Mouse (Mus musculus) T-helper 1 cell (primary cell): ENCODE data around the gene Mad2l1bp.

Source experiments
- in situ Hi-C: fragments of 300-600 bp; cut with MboI, MseI; formaldehyde crosslinking; loops from one replicate; pipeline ENCODE4 v1.15.1; 2025; ENCODE audit warnings: high pct_unique_total_duplicates

The Mad2l1bp gene

DNA sequence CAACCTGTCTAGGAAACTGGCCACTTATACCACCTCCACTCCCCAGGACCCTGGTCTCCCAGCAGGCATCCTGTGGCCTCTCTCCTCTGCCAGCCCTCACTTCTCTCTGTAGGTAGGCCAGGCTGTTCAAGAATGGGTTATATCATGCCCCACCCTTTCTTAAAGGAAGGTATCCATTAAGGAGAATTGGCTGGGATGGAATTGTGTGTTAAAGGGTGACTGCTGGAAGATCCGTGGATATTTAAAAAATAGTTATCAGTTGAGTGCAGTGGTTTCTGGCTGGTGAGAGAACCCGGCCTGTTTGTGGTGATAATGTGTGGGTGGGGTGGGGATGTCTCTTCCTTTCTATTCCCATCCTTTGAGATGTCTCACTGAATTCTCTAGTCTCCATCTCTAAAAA lies 5.9 kb upstream of the Mad2l1bp start:
- in situ Hi-C loops: loop anchor here (25.0 kb wide), 1 partner anchor 1353 kb away; the partner anchor contains the start of genes Ccnd3 and Taf8

GRCm38 (mm10) chr17:46157131-46157530 lies 3.8 kb upstream of the Mad2l1bp start:
- in situ Hi-C loops: loop anchor here (25.0 kb wide), 1 partner anchor 1355 kb away; the partner anchor contains the start of genes Ccnd3 and Taf8

DNA sequence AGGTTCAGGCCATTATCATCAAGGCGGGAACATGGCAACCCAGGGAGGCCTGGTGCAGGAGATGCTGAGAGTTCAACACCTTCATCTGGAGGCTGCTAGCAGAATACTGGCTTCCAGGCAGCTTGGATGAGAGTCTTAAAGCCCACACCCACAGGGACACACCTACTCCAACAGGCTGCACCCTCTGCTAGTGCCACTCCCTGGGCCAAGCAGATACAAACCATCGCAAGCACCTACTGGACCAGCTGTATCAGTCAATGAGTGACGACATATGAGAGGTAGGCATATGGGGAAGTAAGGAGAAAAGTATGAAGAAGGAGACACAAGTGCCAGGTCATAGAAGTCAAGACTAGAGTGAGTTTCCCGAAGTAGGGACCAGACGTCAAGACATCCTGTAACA lies 3.3 kb upstream of the Mad2l1bp start:
- in situ Hi-C loops: loop anchor here (25.0 kb wide), 1 partner anchor 1356 kb away; the partner anchor contains the start of genes Ccnd3 and Taf8

DNA sequence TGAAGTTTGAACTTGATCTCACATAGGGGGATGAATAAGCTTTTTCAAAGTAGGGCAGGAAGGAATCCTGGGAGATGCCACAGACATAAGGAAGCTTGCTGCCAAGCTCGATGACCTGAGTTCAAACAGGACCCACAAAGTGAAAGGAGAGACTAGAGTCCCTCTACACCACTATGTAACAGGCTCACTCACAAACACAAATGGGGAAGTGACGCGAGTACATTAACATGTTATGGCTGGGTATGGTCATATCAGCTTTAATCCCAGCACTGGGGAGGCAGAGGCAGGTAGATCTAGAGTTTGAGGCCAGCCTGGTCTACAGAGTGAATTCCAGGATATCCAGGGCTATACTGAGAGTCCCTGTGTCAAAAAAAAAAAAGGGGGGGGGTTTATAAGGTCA lies 983 bp upstream of the Mad2l1bp start:
- in situ Hi-C loops: loop anchor here (25.0 kb wide), 1 partner anchor 1358 kb away; the partner anchor contains the start of genes Ccnd3 and Taf8

- in situ Hi-C loops: no loop called here
Measured at GRCm38 (mm10) chr17:46143578-46144423, 9.6 kb downstream of the Mad2l1bp start, which contains the start of gene Rsph9. Gene Rsph9, minus strand, starts transcription at chr17:46144216.

GRCm38 (mm10) chr17:46139872-46140271 lies 13.5 kb downstream of the Mad2l1bp start:
- in situ Hi-C loops: no loop called here

DNA sequence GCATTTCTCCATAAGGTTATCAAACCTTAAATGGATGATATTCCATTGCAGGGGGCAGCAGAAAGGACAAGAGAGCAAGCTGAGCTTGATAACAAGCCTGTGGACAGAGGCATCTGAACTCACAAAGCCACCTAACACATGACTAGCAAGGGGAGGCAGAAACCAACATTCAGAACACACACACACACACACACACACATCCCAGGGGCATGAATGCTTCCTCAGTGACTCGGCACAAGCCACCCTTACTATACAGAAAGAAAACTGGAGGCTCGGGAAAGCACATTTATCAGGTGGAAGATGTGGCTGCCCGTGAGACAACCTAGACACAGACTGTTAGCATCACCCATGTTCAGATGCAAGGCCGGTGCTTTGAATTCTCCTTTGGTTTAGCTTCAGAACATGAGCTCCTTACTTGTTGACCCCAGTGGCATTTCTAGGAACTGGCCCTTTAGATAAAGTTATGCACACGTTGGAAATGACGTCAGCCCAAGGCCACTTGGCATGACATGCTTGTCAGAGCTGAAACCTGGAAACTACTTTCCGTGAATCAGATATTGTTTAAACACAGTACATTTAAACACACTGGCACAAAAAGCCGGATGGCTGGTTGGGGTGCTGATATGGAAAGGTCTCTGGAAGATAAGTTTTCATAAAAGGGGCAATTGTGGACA lies 14.7 kb downstream of the Mad2l1bp start:
- in situ Hi-C loops: no loop called here

- in situ Hi-C loops: loop anchor here (5.0 kb wide), 1 partner anchor 406 kb away; no protein-coding TSS in a partner anchor
Measured at GRCm38 (mm10) chr17:46132862-46133261, 20.5 kb downstream of the Mad2l1bp start.

GRCm38 (mm10) chr17:46132058-46132718 lies 21.2 kb downstream of the Mad2l1bp start:
- in situ Hi-C loops: loop anchor here (5.0 kb wide), 1 partner anchor 405 kb away; no protein-coding TSS in a partner anchor

DNA sequence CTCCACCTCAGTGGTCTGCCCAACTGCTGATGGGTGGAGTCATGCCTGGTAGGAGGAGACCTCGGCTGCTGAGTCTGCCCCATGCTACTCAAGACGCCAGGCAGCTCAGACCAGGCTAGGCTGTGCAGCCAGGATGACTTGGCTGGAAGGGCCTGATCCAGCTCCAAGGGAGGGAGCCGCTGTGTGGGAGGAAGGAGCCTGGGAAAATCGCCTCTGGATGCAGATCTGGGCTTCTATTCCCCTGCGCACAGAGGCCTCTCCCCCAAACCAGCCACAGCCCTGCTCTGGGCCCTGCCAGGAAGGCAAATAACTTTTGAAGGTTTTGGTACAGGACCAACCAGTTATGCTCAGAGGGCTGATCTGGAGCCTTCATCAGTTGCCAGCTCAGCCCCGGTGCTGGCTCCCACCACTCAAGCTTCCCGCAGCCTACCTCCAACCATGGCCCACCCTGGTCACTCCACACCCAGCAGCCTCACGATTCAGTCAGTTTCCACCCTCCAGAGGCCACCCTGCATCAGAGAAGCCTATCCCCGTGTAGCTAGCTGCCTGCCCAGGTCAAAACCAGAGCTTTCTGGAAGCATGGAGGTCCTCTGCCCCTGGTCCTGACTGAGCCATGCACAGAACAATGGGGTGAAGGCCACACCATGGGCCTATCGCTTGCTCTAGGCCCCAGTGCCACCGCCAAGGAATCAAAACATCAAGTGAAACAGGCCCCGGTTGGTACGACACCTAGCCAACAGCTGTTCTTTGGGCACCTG lies 23.4 kb downstream of the Mad2l1bp start:
- in situ Hi-C loops: loop anchor here (5.0 kb wide), 1 partner anchor 403 kb away; no protein-coding TSS in a partner anchor

DNA sequence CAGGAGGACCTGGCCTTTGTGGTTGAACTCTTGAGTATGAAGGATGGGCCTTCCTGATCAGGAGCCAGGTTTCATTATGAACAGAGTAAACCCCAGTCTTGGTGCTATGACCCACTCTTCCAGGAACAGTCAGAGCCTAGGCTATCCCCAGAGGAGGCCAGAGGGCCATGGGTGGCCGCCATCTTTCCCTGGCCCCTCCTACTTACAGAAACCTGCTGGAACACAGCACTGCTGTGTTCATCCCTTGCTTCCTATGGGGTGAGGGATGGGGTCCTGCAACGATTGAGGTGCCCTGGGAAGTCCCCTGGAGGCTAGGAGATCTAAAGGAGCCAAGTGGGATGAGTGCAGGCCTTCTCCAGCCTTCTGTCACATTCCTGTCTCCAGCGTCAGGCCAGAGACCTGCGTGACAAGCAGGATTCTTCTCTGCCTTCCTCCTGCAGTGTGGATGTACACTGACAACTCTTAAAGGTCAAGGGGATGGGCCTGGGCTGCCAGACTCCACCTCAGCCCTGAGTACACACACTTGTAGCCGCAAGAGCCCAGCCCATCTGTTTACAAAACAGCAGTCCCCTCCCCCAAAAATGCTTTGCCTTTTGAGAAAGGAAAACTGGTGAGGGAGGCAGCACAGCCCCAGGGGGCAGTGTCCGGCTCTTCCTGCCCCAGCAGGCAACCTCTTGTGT lies 25.4 kb downstream of the Mad2l1bp start:
- in situ Hi-C loops: no loop called here

- in situ Hi-C loops: no loop called here
Measured at GRCm38 (mm10) chr17:46126608-46127007, 26.7 kb downstream of the Mad2l1bp start.

DNA sequence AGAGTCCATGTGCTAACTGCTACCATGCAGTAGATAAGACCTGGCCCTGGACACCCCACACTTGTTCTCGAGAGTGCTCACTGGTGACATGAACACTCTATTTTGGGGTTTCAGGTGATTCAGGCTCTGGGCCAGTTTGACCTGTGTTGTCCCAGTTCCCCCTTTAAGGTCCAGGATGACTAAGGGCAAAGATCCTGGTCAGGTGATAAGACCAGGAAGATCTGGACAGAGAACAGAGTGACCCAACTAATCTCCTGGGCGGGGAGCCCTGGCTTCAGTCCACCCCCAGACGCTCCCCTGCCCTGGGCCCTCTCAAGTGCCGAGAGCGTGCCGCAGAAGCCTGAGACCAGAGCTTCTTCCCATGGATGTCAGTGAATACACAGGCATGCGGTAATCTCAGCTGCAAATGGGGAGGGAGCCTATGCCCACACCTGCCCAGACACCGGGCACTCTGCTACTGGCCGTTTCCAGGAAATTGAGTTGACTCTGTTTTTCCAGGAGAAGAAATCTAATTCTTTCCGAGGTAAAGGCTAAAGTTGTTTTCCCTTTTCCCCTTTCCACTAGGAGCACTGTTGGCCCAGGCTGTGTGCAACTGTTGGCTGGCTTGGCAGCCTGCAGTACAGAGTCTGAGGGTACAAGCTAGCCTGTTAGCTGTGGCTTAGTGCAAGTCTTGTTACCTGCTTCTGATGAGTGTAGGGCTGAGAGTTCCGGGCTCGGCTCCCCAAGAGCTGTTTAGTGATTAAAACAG lies 29.2 kb downstream of the Mad2l1bp start:
- in situ Hi-C loops: no loop called here

- in situ Hi-C loops: no loop called here
Measured at GRCm38 (mm10) chr17:46123285-46123684, 30.1 kb downstream of the Mad2l1bp start.

- in situ Hi-C loops: no loop called here
Measured at GRCm38 (mm10) chr17:46122791-46123190, 30.6 kb downstream of the Mad2l1bp start.

DNA sequence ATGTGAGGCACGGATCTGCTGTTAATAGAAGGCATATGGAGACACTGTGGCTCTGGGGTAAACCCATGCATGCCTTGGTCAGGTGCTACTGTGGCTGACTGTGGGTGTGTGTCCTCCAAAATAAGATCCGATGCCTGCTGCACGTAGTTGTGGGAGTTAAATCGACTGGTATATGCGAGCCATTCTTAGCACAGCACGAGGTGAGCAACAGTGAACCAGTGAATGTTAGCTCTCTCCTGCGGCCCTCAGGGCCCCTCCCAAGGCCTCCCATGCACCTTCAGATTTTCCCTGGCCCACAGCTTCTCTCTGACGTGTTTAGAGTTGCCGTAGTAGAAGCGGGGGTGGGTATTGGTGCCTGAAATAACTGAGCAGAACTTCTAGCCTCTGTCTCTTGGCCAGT lies 33.7 kb downstream of the Mad2l1bp start:
- in situ Hi-C loops: no loop called here

- in situ Hi-C loops: no loop called here
Measured at GRCm38 (mm10) chr17:46118423-46118850, 34.9 kb downstream of the Mad2l1bp start.

DNA sequence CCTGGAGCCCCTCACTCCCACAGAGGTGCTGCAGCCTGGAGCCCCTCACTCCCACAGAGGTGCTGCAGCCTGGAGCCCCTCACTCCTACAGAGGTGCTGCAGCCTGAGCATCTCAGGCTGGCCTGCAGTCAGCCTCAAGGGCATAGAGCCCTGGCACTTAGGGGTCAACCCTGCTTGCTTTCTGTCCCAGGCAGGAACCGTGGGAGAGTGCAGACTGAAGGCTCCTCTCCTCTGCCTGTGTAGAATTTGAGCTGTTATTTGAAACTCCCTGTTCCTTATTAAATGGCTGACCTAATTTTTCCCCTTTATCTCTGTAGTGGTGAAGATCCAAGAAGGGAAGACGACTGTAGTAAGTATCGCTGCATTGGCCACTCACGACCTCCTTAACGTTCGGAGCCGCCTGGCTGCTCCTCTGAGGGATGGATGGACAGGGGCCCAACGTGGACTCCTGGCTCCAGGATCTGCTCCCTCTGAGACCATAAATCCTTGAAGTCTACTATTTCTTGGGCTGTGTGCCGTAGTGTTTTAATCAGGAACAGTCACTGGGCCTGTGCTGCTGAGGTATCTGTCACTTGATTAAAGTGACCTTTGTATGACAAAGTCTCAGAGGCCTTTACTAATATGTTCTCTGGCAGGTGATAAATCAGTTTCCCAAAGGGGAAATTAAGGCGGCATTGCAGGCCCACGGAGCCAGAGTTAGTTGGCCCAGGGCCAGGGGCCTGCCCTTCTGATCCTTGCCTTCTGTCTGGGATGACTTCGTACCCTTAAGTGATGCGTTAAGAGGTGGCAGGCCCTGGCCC lies 35.5 kb downstream of the Mad2l1bp start:
- in situ Hi-C loops: no loop called here

GRCm38 (mm10) chr17:46116881-46117280 lies 36.5 kb downstream of the Mad2l1bp start:
- in situ Hi-C loops: no loop called here
